13 mouse cellular contexts compared by ENCODE assay signal in the genomic region with DNA sequence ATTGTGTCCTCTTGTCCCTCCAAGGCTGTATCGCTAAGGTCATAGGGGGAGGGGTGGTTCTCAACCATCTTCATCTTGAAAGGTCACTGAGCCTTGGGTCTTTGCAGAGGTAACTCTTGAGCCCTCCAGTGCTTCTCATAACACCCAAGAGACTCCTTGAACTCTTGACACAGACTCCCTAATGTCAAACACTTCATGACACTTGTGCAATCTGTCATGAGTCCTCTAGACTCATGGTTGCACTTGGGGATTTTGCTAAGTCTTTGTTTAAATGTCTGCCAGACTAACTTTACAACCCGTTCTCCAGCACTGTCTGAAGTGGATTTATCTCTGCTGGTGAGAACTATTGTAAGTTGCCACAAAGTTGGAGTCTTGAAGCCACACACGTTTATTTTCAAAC.
"Had no signal": no experiment of that assay in that cellular context is flagged by ENCODE, and none has a peak within 500 bp of the region (broad histone marks: within the 10 kb centered on the region; RNA-seq: fewer than 3 reads in every experiment).

No protein-coding gene starts in this region.

- H3K9me3 ChIP-seq: liver, embryonic 12.5 days; lung, embryonic 15.5 days; midbrain, embryonic 10.5 days; midbrain, embryonic 12.5 days; neural tube, embryonic 12.5 days; stomach, embryonic 15.5 days had no signal

- H3K4me2 ChIP-seq: liver, embryonic 12.5 days; lung, embryonic 15.5 days; midbrain, embryonic 12.5 days; neural tube, embryonic 12.5 days; stomach, embryonic 15.5 days had no signal

- H3K27ac ChIP-seq: liver, embryonic 12.5 days; liver, embryonic 14.5 days; lung, embryonic 15.5 days; midbrain, embryonic 10.5 days; midbrain, embryonic 12.5 days; neural tube, embryonic 12.5 days; stomach, embryonic 15.5 days; stomach, postnatal 0 days had no signal

- H3K4me3 ChIP-seq: liver, embryonic 12.5 days; lung, embryonic 15.5 days; midbrain, embryonic 10.5 days; midbrain, embryonic 12.5 days; neural tube, embryonic 12.5 days; stomach, embryonic 15.5 days had no signal

- H3K27me3 ChIP-seq: liver, embryonic 12.5 days; lung, embryonic 15.5 days; midbrain, embryonic 12.5 days; neural tube, embryonic 12.5 days; stomach, embryonic 15.5 days had no signal

- ATAC-seq: liver, embryonic 12.5 days had no signal

- H3K9ac ChIP-seq: liver, embryonic 12.5 days; liver, embryonic 14.5 days; lung, embryonic 15.5 days; midbrain, embryonic 12.5 days; neural tube, embryonic 12.5 days; stomach, embryonic 15.5 days had no signal

- H3K36me3 ChIP-seq: liver, embryonic 12.5 days; lung, embryonic 15.5 days; midbrain, embryonic 10.5 days; midbrain, embryonic 12.5 days; neural tube, embryonic 12.5 days; stomach, embryonic 15.5 days had no signal

- DNase-seq: midbrain, embryonic 14.5 days; right cerebral cortex, postnatal 14 days; thymus, adult 2 months; thymus, postnatal 25 days; thymus, postnatal 4 days had no signal

- H3K4me1 ChIP-seq: liver, embryonic 12.5 days; midbrain, embryonic 12.5 days; neural tube, embryonic 12.5 days; stomach, embryonic 15.5 days had no signal
